In genomic region chr2:178023011-178023611, GRCm38 (mm10) we compare ENCODE assay signal across 7 mouse cellular contexts. TPM values are rescaled to one million over a fixed set of nuclear protein-coding genes. Genes with fewer than 3 reads are reported as not detected.
DNase-seq lines count a peak whose midpoint lies in the region; ATAC-seq lines count a peak whose summit lies in the region.
"Not testable (repeated sequence)": the region's sequence is repeated elsewhere in the genome, so short reads cannot be mapped to it uniquely, and the experiment has no call there.

Zfp971 (plus strand) TSS chr2:178023284.

- WGBS in embryonic facial prominence, embryonic 14.5 days = 0% methylated on average over 10 of the region's 15 CpGs
- WGBS in limb, embryonic 11.5 days = 0% methylated on average over 11 of the region's 15 CpGs
- WGBS in midbrain, embryonic 11.5 days = 7% methylated on average over 12 of the region's 15 CpGs

- not testable (repeated sequence) for H3K27ac ChIP-seq in embryonic facial prominence, embryonic 14.5 days (replicated peaks; ENCODE audit: low read depth, low read length); limb, embryonic 11.5 days (replicated peaks; ENCODE audit: low read depth, low read length); midbrain, embryonic 11.5 days (ENCODE audit: low read depth, low read length)

- peak within 1 kb of the TSS; percentile 56 for H3K4me3 ChIP-seq in embryonic facial prominence, embryonic 14.5 days (ENCODE audit: low read depth, low read length)
- H3K4me3 ChIP-seq in limb, embryonic 11.5 days (ENCODE audit: low read depth, low read length) = peak within 1 kb of the TSS; percentile 53
- peak within 1 kb of the TSS; percentile 51 for H3K4me3 ChIP-seq in midbrain, embryonic 11.5 days (ENCODE audit: low read depth, low read length)

- not testable (repeated sequence) for H3K9me3 ChIP-seq in embryonic facial prominence, embryonic 14.5 days (ENCODE audit: control insufficient read depth, low read length); limb, embryonic 11.5 days (ENCODE audit: control insufficient read depth, low read length); midbrain, embryonic 11.5 days (ENCODE audit: control insufficient read depth, low read length)

- peak within 1 kb of the TSS; percentile 64 for H3K9ac ChIP-seq in embryonic facial prominence, embryonic 14.5 days (ENCODE audit: low read depth, low read length)
- H3K9ac ChIP-seq in limb, embryonic 11.5 days (ENCODE audit: low read length) = peak within 1 kb of the TSS; percentile 57; the same call in 1 of the 2 replicates
- peak within 1 kb of the TSS; percentile 55 for H3K9ac ChIP-seq in midbrain, embryonic 11.5 days (ENCODE audit: low read length)

- DNase-seq in adrenal gland, postnatal 10 days = peak; percentile 41
- DNase-seq in embryonic facial prominence, embryonic 14.5 days (ENCODE audit: low spot score) = peak; percentile 51
- DNase-seq in heart, adult 9 months (ENCODE audit: low spot score in 2 of 2) = peak; percentile 72 to 83
- peak; percentile 67 to 68 for DNase-seq in kidney, adult 8-10 months
- DNase-seq in limb, embryonic 11.5 days (ENCODE audit: low spot score) = peak; percentile 37
- peak; percentile 90 for DNase-seq in midbrain, embryonic 11.5 days (ENCODE audit: low spot score, missing footprints)
- peak; percentile 22 for DNase-seq in right cerebral cortex, postnatal 4 days

- not testable (repeated sequence) for ATAC-seq in embryonic facial prominence, embryonic 14.5 days (ENCODE audit: low read depth); limb, embryonic 11.5 days (ENCODE audit: insufficient number of reproducible peaks, low FRiP score, low TSS enrichment, low read depth); midbrain, embryonic 11.5 days (ENCODE audit: low FRiP score)

- H3K4me2 ChIP-seq in embryonic facial prominence, embryonic 14.5 days (ENCODE audit: low read depth, low read length) = peak within 1 kb of the TSS; percentile 54
- H3K4me2 ChIP-seq in limb, embryonic 11.5 days (ENCODE audit: low read depth, severe bottlenecking) = peak within 1 kb of the TSS; percentile 42
- peak within 1 kb of the TSS; percentile 50 for H3K4me2 ChIP-seq in midbrain, embryonic 11.5 days

- H3K4me1 ChIP-seq in embryonic facial prominence, embryonic 14.5 days (ENCODE audit: control insufficient read depth, insufficient read depth, low read length); limb, embryonic 11.5 days (ENCODE audit: control insufficient read depth, insufficient read depth, low read length); midbrain, embryonic 11.5 days (ENCODE audit: control insufficient read depth, insufficient read depth, low read length): not testable (repeated sequence)

- H3K27me3 ChIP-seq in embryonic facial prominence, embryonic 14.5 days (replicated peaks; ENCODE audit: control insufficient read depth, insufficient read depth, low read length); limb, embryonic 11.5 days (ENCODE audit: control insufficient read depth, insufficient read depth, low read length); midbrain, embryonic 11.5 days (ENCODE audit: control insufficient read depth, insufficient read depth, low read length): not testable (repeated sequence)

- not testable (repeated sequence) for H3K36me3 ChIP-seq in embryonic facial prominence, embryonic 14.5 days (ENCODE audit: control insufficient read depth, insufficient read depth, low read length); limb, embryonic 11.5 days (ENCODE audit: control insufficient read depth, insufficient read depth, low read length); midbrain, embryonic 11.5 days (ENCODE audit: control insufficient read depth, insufficient read depth, low read length)

RNA-seq across cellular contexts. Expression of gene Zfp971, which starts in this region (rescaled TPM):
- 10 to 100 TPM; 23.3 to 35.8 TPM for total RNA-seq in adrenal gland, postnatal 10 days (2021)
- 12.7 and 12.9 TPM in 2 replicates for polyA plus RNA-seq in embryonic facial prominence, embryonic 14.5 days (2014; fragmentation: Nextera tagmentation; extraction: Ambion mirVana)
- polyA plus RNA-seq in limb, embryonic 11.5 days (2014; fragmentation: Nextera tagmentation; extraction: Ambion mirVana) = 12.7 and 13.0 TPM in 2 replicates
- 14.6 and 15.0 TPM in 2 replicates for polyA plus RNA-seq in midbrain, embryonic 11.5 days (2014; fragmentation: Nextera tagmentation; extraction: Ambion mirVana)

Comparison
In these comparisons a context has a peak if more than half of its experiments do, and no peak if none do; other contexts are left out.
1. DNase-seq: peak in every context shown above with its lines; median percentile 90 in midbrain, embryonic 11.5 days; 78 in heart, adult 9 months; 68 in kidney, adult 8-10 months; 51 in embryonic facial prominence, embryonic 14.5 days; 41 in adrenal gland, postnatal 10 days; 37 in limb, embryonic 11.5 days; 22 in right cerebral cortex, postnatal 4 days.